Mouse (Mus musculus) bone marrow, adult 2 months (tissue): ENCODE results near the gene Olfr1467.

ENCODE experiments used
- CTCF ChIP-seq: fragments of 200-500 bp; IDR thresholded peaks from 2 replicates; pipeline ENCODE4 v1.5.1; 2011; ENCODE audit warnings: low read length, control low read depth; ENCODE audit not compliant: control insufficient read depth, insufficient read depth
- POLR2A ChIP-seq: fragments of 200-500 bp; IDR thresholded peaks from 2 replicates; pipeline ENCODE4 v1.6.1; 2011; ENCODE audit warnings: low read depth, mild to moderate bottlenecking, control low read depth, low read length, borderline replicate concordance; ENCODE audit not compliant: control insufficient read depth

DNA sequence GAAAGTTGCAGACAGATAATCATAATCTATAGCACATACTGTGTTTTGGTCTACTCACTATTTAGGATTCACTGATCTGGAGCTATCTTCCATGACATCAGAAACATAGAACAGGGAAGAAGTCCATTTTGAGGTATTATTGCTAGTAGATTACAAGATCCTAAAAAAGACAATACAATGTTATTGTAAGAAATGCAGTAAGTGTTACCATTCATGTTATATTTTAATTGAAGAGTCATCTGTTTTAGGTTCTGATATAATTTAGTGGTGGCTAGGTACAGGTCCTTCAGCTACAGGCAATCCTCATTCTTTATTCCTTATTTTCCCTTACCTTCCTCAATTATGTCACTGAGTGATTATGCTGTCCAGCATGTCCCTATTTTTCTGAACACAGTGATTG is 46.6 kb upstream of the Olfr1467 start, which contains the start of gene Olfr1465:
- TF ChIP-seq POLR2A (no peak), CTCF (no peak)
